Mouse (Mus musculus) forebrain, embryonic 11.5 days (tissue): ENCODE measurements around the gene Psmb1. TPM values are rescaled to one million over a fixed set of nuclear protein-coding genes. Genes with fewer than 3 reads are reported as not detected.
"Not testable (repeated sequence)": the region's sequence is repeated elsewhere in the genome, so short reads cannot be mapped to it uniquely, and the experiment has no call there.

Experiments
- ATAC-seq: fragments of 200-750 bp; cut with Nextera tagmentation; replicated peaks from 2 replicates; pipeline ENCODE4 v1.8.0; 2017; ENCODE audit warnings: moderate TSS enrichment; ENCODE audit not compliant: low FRiP score
- DNase-seq: peaks from one replicate; pipeline ENCODE4 v3.0.0-alpha.2; 2017; ENCODE audit warnings: low spot score
- H3K27ac ChIP-seq: fragments of 300-500 bp; sonication (generic); 2 replicates; pipeline ENCODE4 v1.5.1; 2014; ENCODE audit warnings: low read depth, low read length
- H3K27me3 ChIP-seq: fragments of 300-500 bp; sonication (generic); 2 replicates; pipeline ENCODE4 v1.6.1; 2014; ENCODE audit warnings: mild to moderate bottlenecking, low read length, mixed read lengths; ENCODE audit not compliant: control insufficient read depth, insufficient read depth
- H3K36me3 ChIP-seq: fragments of 300-500 bp; sonication (generic); 2 replicates; pipeline ENCODE4 v1.6.1; 2014; ENCODE audit warnings: mild to moderate bottlenecking, low read length, moderate library complexity, mixed read lengths; ENCODE audit not compliant: control insufficient read depth, insufficient read depth
- H3K4me1 ChIP-seq: fragments of 300-500 bp; sonication (generic); replicated peaks from 2 replicates; pipeline ENCODE4 v1.6.1; 2014; ENCODE audit warnings: low read length, mixed read lengths; ENCODE audit not compliant: control insufficient read depth, insufficient read depth
- H3K4me2 ChIP-seq: fragments of 300-500 bp; sonication (generic); 2 replicates; pipeline ENCODE4 v1.6.1; 2014; ENCODE audit warnings: low read depth, mild to moderate bottlenecking, low read length, moderate library complexity, mixed read lengths; ENCODE audit not compliant: severe bottlenecking
- H3K4me3 ChIP-seq: fragments of 300-500 bp; sonication (generic); 2 replicates; pipeline ENCODE4 v1.5.1; 2014; ENCODE audit warnings: low read depth, low read length
- H3K9ac ChIP-seq: fragments of 300-500 bp; sonication (generic); 2 replicates; pipeline ENCODE4 v1.6.1; 2014; ENCODE audit warnings: low read length
- H3K9me3 ChIP-seq: fragments of 300-500 bp; sonication (generic); 2 replicates; pipeline ENCODE4 v1.6.1; 2016; ENCODE audit warnings: low read length, mixed read lengths; ENCODE audit not compliant: control insufficient read depth
- WGBS: fragments of 180-500 bp; shearing (Covaris S2); extraction: QIAGEN DNeasy Blood & Tissue Kit; methylation state at CpG from one replicate; pipeline ENCODE4 v1.1.7; 2014; 5-methylcytosine and 5-hydroxymethylcytosine counted together
- polyA plus RNA-seq: library from polyadenylated mRNA; unstranded; fragments of >200 nt; fragmentation: Nextera tagmentation; extraction: Ambion mirVana; gene quantifications from 2 replicates; pipeline ENCODE4 v1.2.1, GENCODE M21; 2014

The Psmb1 gene
- polyA plus RNA-seq, 1 experiment from 2014 or later, result 247 TPM

GRCm38 (mm10) chr17:15449606-15450005, 49.9 kb downstream of the Psmb1 start:
- Histone ChIP-seq H3K27ac (no peak overlapping the region), H3K4me3 (no peak overlapping the region), H3K36me3 (no peaks in the 10 kb centered on the region), H3K4me2 (no peak overlapping the region), H3K27me3 (no peaks in the 10 kb centered on the region), H3K9me3 (no peaks in the 10 kb centered on the region), H3K9ac (no peak overlapping the region), H3K4me1 (no peaks in the 10 kb centered on the region)
- DNase-seq (no peak), ATAC-seq (no peak)
- 78% methylated on average over 3 of the region's 3 CpGs for WGBS

- H3K9ac ChIP-seq, H3K4me3 ChIP-seq, DNase-seq, H3K9me3 ChIP-seq, H3K4me1 ChIP-seq, H3K4me2 ChIP-seq, H3K36me3 ChIP-seq, H3K27ac ChIP-seq, ATAC-seq, H3K27me3 ChIP-seq: not testable (repeated sequence)
- 73% methylated on average over 6 of the region's 6 CpGs for WGBS
These were observed 50.4 kb downstream of the Psmb1 start for GRCm38 (mm10) chr17:15449144-15449543.

DNA sequence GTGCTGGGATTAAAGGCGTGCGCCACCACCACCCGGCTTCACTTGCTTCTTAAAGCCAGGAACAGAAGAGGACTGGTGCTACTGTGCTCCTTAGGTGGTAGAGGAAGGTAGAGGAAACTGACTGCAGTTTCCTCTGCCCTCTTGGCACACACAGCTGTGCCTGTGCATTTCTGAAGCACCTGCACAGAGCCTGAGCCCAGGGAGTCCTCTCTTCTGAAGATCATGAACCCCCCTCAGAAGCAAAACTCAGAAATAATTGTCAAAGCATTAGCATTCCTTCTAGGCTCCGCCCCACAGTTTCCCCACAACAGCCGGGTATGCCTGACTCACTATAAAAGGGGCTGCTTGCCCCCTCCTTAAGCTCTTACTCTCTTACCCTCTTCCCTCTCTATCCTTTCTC, 51.7 kb downstream of the Psmb1 start:
- DNase-seq (no peak), ATAC-seq (no peak)
- no peak overlapping the region for H3K4me3 ChIP-seq
- H3K36me3 ChIP-seq, result no peaks in the 10 kb centered on the region
- H3K9me3 ChIP-seq, result no peaks in the 10 kb centered on the region
- H3K27me3 ChIP-seq, result no peaks in the 10 kb centered on the region
- H3K4me2 ChIP-seq, result no peak overlapping the region
- no peak overlapping the region for H3K27ac ChIP-seq
- WGBS, result 72% methylated on average over 5 of the region's 5 CpGs
- H3K9ac ChIP-seq, result no peak overlapping the region
- H3K4me1 ChIP-seq, result no peaks in the 10 kb centered on the region

DNA sequence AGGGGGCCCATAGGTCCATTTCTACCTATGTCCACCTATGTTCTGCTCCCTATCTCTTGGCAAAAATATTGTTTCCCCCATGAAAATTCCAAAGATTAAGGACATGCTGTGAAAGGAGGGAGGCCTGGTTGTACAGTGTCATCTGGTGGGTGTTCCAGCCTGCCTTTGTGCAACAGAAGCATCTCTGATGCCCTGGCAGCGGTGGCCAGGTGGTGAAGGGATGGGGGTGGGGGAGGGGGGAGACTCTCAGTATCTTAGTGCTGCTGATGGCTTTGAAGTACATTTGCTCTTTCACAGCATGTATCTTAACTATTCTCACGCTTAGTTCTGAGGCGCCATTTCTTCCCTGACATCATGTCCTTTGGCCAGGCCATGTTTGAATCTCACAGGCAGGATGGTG, 54.1 kb downstream of the Psmb1 start:
- H3K9me3 ChIP-seq, result no peaks in the 10 kb centered on the region
- H3K4me3 ChIP-seq, result no peak overlapping the region
- H3K4me1 ChIP-seq, result peaks cover 8% of the 10 kb centered on the region
- H3K36me3 ChIP-seq, result no peaks in the 10 kb centered on the region
- H3K9ac ChIP-seq, result no peak overlapping the region
- H3K27me3 ChIP-seq, result no peaks in the 10 kb centered on the region
- ATAC-seq (no peak), DNase-seq (no peak)
- WGBS, result 88% methylated on average over 3 of the region's 3 CpGs
- H3K27ac ChIP-seq, result no peak overlapping the region
- no peak overlapping the region for H3K4me2 ChIP-seq

DNA sequence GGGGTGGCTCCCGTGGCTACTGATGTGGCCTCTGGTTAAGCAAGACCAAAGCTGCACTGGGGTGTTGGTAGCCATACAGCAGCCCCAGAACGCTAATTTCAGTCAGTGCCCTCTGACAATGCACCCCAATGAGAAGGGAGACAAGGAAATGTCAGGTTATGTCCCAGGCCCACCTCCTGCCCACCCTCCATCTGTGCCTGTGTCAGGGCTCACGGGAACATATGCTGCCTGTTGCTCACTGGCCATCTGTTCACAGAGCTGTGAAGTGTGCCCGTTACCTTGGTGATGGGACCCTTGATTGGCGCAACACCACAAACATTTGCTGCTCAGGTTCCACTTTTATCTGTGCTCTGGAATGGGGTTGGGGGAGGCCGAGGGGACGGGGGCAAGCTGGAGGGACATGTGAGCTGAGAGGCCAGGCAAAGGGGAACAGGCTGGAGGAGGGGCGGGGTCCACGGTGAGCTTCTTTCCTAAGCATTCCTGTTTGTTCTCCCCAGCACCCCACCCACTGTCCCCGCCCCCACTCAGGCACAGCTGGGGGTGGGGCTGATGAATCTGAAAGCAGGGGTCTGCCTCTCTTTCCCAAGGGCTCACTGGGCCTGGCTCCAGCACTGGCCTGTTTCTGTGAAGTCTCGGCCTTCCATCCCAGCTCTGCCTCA, 59.0 kb downstream of the Psmb1 start:
- 12% methylated on average over 11 of the region's 11 CpGs for WGBS
- Histone ChIP-seq H3K27ac (peak overlapping the region; percentile 66; the same call in 1 of the 2 replicates), H3K9ac (peak overlapping the region; percentile 14; the same call in 1 of the 2 replicates), H3K9me3 (no peaks in the 10 kb centered on the region), H3K4me1 (peaks cover 12% of the 10 kb centered on the region), H3K36me3 (no peaks in the 10 kb centered on the region), H3K4me2 (peak overlapping the region; percentile 26; the same call in 1 of the 2 replicates), H3K27me3 (no peaks in the 10 kb centered on the region), H3K4me3 (no peak overlapping the region)
- peak; percentile 85 for DNase-seq
- ATAC-seq, result peak; percentile 93

DNA sequence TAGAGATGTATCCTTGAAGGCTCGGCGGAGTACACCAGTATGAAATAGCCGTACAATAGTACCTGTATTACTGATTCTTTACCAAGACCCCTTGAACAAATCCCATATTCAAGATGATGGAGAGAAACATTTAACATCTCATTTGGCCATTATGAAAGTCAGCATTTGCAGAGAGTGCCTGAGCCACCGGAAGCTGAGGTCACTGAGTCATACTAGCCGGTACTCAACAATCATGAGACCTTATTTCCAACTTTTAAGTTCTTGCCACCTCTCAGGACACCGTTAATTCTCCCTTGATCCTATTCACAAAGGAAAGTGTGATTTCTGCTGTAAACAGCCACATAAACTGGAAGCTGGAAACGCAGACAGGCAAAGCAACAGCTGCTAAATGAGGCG, 59.5 kb downstream of the Psmb1 start:
- Histone ChIP-seq H3K36me3 (no peaks in the 10 kb centered on the region), H3K4me1 (peaks cover 12% of the 10 kb centered on the region), H3K4me3 (no peak overlapping the region), H3K9ac (peak overlapping the region; percentile 10; the same call in 1 of the 2 replicates), H3K27ac (peak overlapping the region; percentile 66; the same call in 1 of the 2 replicates), H3K9me3 (no peaks in the 10 kb centered on the region), H3K4me2 (no peak overlapping the region), H3K27me3 (no peaks in the 10 kb centered on the region)
- DNase-seq, result no peak
- 71% methylated on average over 8 of the region's 8 CpGs for WGBS
- ATAC-seq, result peak; percentile 10; the same call in 1 of the 2 replicates

- no peak for ATAC-seq
- Histone ChIP-seq H3K4me1 (no peaks in the 10 kb centered on the region), H3K4me2 (no peak overlapping the region), H3K9ac (no peak overlapping the region), H3K4me3 (no peak overlapping the region), H3K27ac (no peak overlapping the region), H3K27me3 (no peaks in the 10 kb centered on the region), H3K36me3 (no peaks in the 10 kb centered on the region; the same call in 1 of the 2 replicates), H3K9me3 (no peaks in the 10 kb centered on the region)
- WGBS, result 77% methylated on average over 3 of the region's 3 CpGs
- no peak for DNase-seq
These were observed 64.8 kb downstream of the Psmb1 start for GRCm38 (mm10) chr17:15434748-15435147.

GRCm38 (mm10) chr17:15432036-15432435, 67.5 kb downstream of the Psmb1 start:
- no peak overlapping the region for H3K9ac ChIP-seq
- ATAC-seq (no peak), DNase-seq (peak; percentile 34)
- no peaks in the 10 kb centered on the region for H3K9me3 ChIP-seq
- no peaks in the 10 kb centered on the region for H3K4me1 ChIP-seq
- H3K36me3 ChIP-seq, result no peaks in the 10 kb centered on the region; the same call in 1 of the 2 replicates
- 84% methylated on average over 3 of the region's 3 CpGs for WGBS
- H3K27ac ChIP-seq, result no peak overlapping the region
- H3K4me2 ChIP-seq, result no peak overlapping the region
- no peak overlapping the region for H3K4me3 ChIP-seq
- H3K27me3 ChIP-seq, result no peaks in the 10 kb centered on the region

GRCm38 (mm10) chr17:15431551-15431950, 68.0 kb downstream of the Psmb1 start:
- WGBS, result 95% methylated on average over 4 of the region's 4 CpGs
- DNase-seq, result peak; percentile 20
- no peak overlapping the region for H3K27ac ChIP-seq

More at GRCm38 (mm10) chr17:15431551-15431950, 68.0 kb downstream of the Psmb1 start:
- no peak for ATAC-seq
- H3K27me3 ChIP-seq, result no peaks in the 10 kb centered on the region
- no peaks in the 10 kb centered on the region for H3K4me1 ChIP-seq
- no peak overlapping the region for H3K4me3 ChIP-seq
- no peak overlapping the region for H3K9ac ChIP-seq
- no peak overlapping the region for H3K4me2 ChIP-seq
- no peaks in the 10 kb centered on the region; the same call in 1 of the 2 replicates for H3K36me3 ChIP-seq
- no peaks in the 10 kb centered on the region for H3K9me3 ChIP-seq
